Mouse (Mus musculus) forebrain, embryonic 12.5 days (tissue): ENCODE measurements around the gene Cacna1b. TPM values are rescaled to one million over a fixed set of nuclear protein-coding genes. Genes with fewer than 3 reads are reported as not detected.

Experiments used
- ATAC-seq: fragments of 200-750 bp; cut with Nextera tagmentation; 2 replicates; pipeline ENCODE4 v1.8.0; 2017; ENCODE audit warnings: moderate TSS enrichment; ENCODE audit not compliant: low FRiP score
- H3K27ac ChIP-seq: fragments of 300-500 bp; sonication (generic); 2 replicates; pipeline ENCODE4 v1.5.1; 2016; ENCODE audit warnings: mild to moderate bottlenecking
- H3K27me3 ChIP-seq: fragments of 300-500 bp; sonication (generic); 2 replicates; pipeline ENCODE4 v1.6.1; 2016; ENCODE audit warnings: mild to moderate bottlenecking
- H3K36me3 ChIP-seq: fragments of 300-500 bp; sonication (generic); replicated peaks from 2 replicates; pipeline ENCODE4 v1.6.1; 2016; ENCODE audit warnings: mild to moderate bottlenecking
- H3K4me1 ChIP-seq: fragments of 300-500 bp; sonication (generic); 2 replicates; pipeline ENCODE4 v1.6.1; 2016
- H3K4me2 ChIP-seq: fragments of 300-500 bp; sonication (generic); 2 replicates; pipeline ENCODE4 v1.6.1; 2016; ENCODE audit warnings: mild to moderate bottlenecking, moderate library complexity
- H3K4me3 ChIP-seq: fragments of 300-500 bp; sonication (generic); replicated peaks from 2 replicates; pipeline ENCODE4 v1.5.1; 2016; ENCODE audit warnings: mild to moderate bottlenecking
- H3K9ac ChIP-seq: fragments of 300-500 bp; sonication (generic); 2 replicates; pipeline ENCODE4 v1.6.1; 2016; ENCODE audit warnings: mild to moderate bottlenecking
- H3K9me3 ChIP-seq: fragments of 300-500 bp; sonication (generic); 2 replicates; pipeline ENCODE4 v1.6.1; 2016
- WGBS: fragments of 180-500 bp; shearing (Covaris S2); methylation state at CpG from one replicate; pipeline ENCODE4 v1.1.7; 2016; 5-methylcytosine and 5-hydroxymethylcytosine counted together
- polyA plus RNA-seq: library from polyadenylated mRNA; unstranded; fragments of >200 nt; fragmentation: Nextera tagmentation; extraction: Ambion mirVana; gene quantifications from 2 replicates; pipeline ENCODE4 v1.2.1, GENCODE M21; 2016

The Cacna1b gene
- polyA plus RNA-seq, 1 experiment from 2014 or later: 5.8 TPM

DNA sequence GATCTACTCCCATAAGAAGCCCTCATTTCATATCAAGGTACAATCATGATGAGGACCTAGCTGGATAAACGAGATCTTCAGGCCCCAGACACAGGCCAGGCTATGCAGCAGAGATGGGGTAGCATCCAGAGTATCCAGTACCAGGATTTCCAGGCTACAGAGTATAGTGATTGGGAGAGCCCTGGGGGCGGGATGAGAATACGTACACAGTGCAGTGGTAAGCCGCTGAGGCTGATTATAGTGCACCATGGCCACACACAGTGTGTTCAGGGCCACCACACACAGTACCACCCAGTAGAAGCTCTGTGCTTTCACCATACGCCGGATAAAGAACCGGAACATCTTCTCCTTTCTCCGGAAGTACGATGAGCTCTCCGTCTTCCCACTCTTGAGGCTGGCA is 57.0 kb downstream of the Cacna1b start:
- 80% methylated on average over 10 of the region's 10 CpGs for WGBS
- Histone ChIP-seq H3K27ac (no peak overlapping the region), H3K4me1 (no peaks in the 10 kb centered on the region)

DNA sequence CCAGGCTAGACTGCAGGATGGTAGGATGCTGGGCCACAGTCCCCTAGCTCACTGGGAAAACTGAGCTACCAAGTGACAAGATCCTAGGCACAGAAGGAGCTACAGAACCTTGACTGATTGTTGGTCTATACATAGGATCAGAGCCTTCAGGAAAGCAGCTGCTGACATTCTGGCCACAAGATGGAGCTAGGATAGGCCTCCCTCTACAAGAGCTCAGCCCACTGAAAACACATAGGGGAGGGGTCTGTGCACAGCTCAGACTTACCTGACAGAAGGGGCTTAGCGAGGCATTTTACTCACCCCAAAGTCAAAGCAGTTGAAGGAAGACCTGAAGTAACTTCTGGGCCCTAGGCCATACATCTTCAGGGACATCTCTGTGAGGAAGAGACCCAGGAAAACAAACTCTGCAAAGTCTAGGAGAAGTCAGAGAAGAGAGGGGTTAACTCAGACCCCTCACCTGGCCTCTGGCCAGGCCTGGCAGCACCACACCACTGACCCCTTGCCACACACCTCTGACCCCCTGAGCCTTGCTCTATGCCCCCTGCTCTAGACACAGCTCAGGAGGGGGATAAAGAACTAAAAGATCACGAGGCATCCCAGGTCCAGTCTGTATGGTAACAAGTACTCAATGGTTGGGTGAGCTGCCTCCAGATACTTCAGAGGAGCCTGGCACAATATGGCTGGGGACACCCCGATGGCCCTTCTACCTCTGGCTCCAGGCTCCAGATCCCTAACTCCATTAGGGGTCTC is 60.6 kb downstream of the Cacna1b start:
- H3K27ac ChIP-seq: no peak overlapping the region
- no peaks in the 10 kb centered on the region for H3K9me3 ChIP-seq
- no peak for ATAC-seq
- WGBS: 70% methylated on average over 3 of the region's 3 CpGs
- no peaks in the 10 kb centered on the region for H3K27me3 ChIP-seq
- no peak overlapping the region for H3K4me2 ChIP-seq
- no peak overlapping the region for H3K9ac ChIP-seq
- no peak overlapping the region for H3K4me3 ChIP-seq
- H3K36me3 ChIP-seq: peaks cover 9% of the 10 kb centered on the region
- H3K4me1 ChIP-seq: no peaks in the 10 kb centered on the region

More for the DNA sequence above, 57.0 kb downstream of the Cacna1b start:
- H3K9me3 ChIP-seq: no peaks in the 10 kb centered on the region
- no peak overlapping the region for H3K9ac ChIP-seq
- ATAC-seq: no peak
- no peak overlapping the region for H3K4me3 ChIP-seq
- H3K27me3 ChIP-seq: no peaks in the 10 kb centered on the region
- H3K4me2 ChIP-seq: no peak overlapping the region
- peaks cover 4% of the 10 kb centered on the region for H3K36me3 ChIP-seq

DNA sequence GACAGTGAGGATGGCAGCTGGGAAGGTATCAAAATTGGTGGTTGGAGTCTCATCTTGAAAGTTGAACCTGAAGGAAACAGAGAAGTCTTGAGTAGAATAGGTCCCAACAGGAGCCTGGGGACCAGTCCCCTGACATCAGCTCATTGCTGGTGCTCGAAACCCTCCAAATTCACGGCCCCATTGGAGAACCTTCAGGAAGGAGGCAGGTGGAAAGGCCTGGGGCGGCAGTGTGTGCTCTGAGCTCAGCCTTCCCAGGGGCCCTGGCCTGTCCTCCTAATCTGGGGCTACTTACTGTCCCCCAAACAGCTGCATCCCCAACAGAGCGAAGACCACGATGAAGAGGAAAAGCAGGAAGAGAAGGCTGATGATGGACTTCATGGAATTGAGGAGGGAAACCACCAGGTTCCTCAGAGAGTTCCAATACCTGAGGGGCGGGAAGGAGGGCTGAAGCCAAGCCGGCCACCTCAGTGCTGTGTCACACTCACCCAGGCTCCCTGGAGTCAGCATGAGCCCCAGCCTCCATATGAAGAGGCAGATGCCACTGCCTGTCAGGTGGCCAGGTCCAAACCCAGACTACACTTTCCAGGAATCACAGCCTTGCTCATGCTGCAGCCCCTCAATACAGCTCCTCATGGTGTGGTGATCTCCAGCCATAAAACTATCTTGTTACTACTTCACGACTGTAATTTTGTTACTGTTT is 65.5 kb downstream of the Cacna1b start:
- Histone ChIP-seq H3K4me1 (no peaks in the 10 kb centered on the region), H3K36me3 (0 out of 2 replicates have a peak, but pooled peaks cover 5% of the 10 kb centered on the region), H3K4me2 (no peak overlapping the region), H3K9ac (no peak overlapping the region), H3K27me3 (no peaks in the 10 kb centered on the region), H3K27ac (no peak overlapping the region), H3K4me3 (no peak overlapping the region), H3K9me3 (no peaks in the 10 kb centered on the region)
- 92% methylated on average over 8 of the region's 8 CpGs for WGBS
- ATAC-seq: no peak

DNA sequence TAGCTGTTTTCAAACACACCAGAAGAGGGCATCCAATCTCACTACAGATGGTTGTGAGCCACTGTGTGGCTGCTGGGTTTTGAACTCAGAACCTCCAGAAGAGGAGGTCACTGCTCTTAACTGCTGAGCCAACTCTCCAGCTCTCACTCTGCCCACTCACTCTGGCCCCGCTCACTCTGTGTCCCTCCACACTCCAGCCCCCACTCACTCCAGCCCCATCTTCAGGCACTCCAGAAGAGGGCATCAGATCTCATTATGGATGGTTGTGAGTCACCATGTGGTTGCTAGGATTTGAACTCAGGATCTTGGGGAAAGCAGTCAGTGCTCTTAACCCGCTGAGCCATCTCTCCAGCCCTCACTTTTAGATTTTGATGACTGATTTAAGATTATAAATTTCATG is 70.6 kb downstream of the Cacna1b start:
- Histone ChIP-seq H3K4me2 (no peak overlapping the region), H3K4me1 (no peaks in the 10 kb centered on the region), H3K4me3 (no peak overlapping the region), H3K9ac (no peak overlapping the region), H3K27me3 (no peaks in the 10 kb centered on the region), H3K27ac (no peak overlapping the region), H3K9me3 (no peaks in the 10 kb centered on the region), H3K36me3 (no peaks in the 10 kb centered on the region)
- ATAC-seq: no peak
- 97% methylated on average over 2 of the region's 2 CpGs for WGBS

DNA sequence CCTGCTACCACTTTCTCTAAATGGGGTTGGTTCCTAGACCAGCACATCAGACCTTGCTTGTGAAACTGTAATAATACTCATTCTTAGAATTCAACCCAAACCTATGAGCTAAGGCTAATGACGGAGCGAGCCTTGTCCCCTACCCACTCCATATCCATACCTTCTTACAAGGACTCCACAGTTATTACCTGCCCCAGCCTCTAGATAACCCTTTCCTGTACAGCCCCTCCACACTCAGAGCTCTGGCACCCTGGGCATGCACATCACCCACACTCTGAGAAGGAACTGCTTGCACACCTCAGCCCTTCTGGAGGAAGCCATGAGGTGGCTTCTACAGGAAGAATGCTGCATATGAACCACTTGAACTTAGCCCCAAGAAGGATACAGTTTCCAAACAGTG is 72.6 kb downstream of the Cacna1b start:
- Histone ChIP-seq H3K4me2 (no peak overlapping the region), H3K27me3 (no peaks in the 10 kb centered on the region), H3K9me3 (no peaks in the 10 kb centered on the region), H3K36me3 (no peaks in the 10 kb centered on the region), H3K27ac (no peak overlapping the region), H3K4me3 (no peak overlapping the region), H3K9ac (no peak overlapping the region), H3K4me1 (no peaks in the 10 kb centered on the region)
- WGBS: 91% methylated on average over 2 of the region's 2 CpGs
- no peak for ATAC-seq

DNA sequence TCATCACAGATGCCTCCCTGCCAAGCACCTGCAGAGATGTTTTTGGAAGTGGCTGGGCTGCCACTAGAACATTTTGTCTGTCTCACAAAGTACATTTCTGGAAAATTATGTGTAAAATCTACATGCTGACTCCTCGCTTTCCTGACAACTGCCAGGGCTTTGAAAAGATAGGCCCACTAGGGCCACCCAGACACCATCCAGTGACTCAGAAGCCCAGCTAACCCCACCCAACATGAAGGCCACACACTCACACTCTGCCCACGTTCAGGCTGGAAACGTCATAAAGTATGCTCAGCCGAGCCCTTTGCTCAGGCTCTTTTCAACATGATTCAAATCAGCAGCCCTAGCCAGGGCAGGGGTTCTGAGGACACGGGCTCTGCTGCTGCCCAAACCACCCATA is 77.6 kb downstream of the Cacna1b start:
- Histone ChIP-seq H3K9me3 (no peaks in the 10 kb centered on the region), H3K36me3 (no peaks in the 10 kb centered on the region), H3K4me3 (no peak overlapping the region), H3K27me3 (no peaks in the 10 kb centered on the region; the same call in 1 of the 2 replicates), H3K9ac (no peak overlapping the region), H3K27ac (no peak overlapping the region), H3K4me2 (no peak overlapping the region), H3K4me1 (no peaks in the 10 kb centered on the region; the same call in 1 of the 2 replicates)
- ATAC-seq: no peak
- WGBS: 85% methylated on average over 5 of the region's 5 CpGs

DNA sequence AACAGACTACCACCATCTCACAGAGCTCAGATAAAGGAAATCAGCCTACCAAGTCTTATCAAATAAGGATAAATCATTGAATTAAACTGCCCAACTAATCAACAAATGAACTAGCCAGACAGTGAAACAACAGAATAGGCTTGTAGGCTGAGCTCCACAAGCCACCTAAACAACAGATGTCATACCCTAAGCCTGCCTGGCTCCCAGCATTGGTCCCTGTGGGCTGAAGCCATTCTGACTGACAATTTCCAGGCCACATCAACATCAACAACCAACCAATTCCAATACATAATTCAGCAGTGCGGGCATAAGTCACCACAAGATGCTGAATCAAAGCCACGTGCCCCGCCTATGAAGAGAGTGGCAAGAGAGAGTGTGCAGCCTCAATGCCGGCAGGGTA is 78.2 kb downstream of the Cacna1b start:
- Histone ChIP-seq H3K9ac (no peak overlapping the region), H3K9me3 (no peaks in the 10 kb centered on the region), H3K4me3 (no peak overlapping the region), H3K27ac (no peak overlapping the region), H3K36me3 (no peaks in the 10 kb centered on the region), H3K4me1 (no peaks in the 10 kb centered on the region; the same call in 1 of the 2 replicates), H3K4me2 (no peak overlapping the region), H3K27me3 (peaks cover 4% of the 10 kb centered on the region; the same call in 1 of the 2 replicates)
- WGBS: 93% methylated on average over 4 of the region's 4 CpGs
- no peak for ATAC-seq

DNA sequence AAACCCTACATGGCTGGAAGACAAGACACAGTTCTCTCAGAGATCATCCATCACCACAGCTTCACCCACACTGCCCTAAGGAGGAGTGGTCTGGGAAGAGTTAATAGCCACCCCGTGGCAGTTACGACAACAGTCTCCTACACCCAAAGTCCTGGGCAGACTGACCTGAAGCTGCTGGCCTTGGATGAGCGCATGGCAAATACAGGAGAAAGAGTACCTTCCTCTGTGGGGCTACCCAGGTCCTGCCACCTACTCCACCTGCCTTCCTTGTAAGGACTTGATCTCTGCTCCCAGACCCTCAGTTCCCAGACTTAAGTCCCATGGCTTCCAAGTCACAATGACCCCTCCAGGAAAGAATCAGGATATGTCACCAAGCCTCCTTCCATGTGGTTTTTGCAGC is 79.7 kb downstream of the Cacna1b start:
- Histone ChIP-seq H3K4me1 (peaks cover 4% of the 10 kb centered on the region), H3K4me3 (no peak overlapping the region), H3K36me3 (peaks cover 8% of the 10 kb centered on the region; the same call in 1 of the 2 replicates), H3K9ac (no peak overlapping the region), H3K27me3 (peaks cover 17% of the 10 kb centered on the region; the same call in 1 of the 2 replicates), H3K9me3 (no peaks in the 10 kb centered on the region), H3K27ac (no peak overlapping the region), H3K4me2 (no peak overlapping the region)
- WGBS: 93% methylated on average over 3 of the region's 3 CpGs
- ATAC-seq: no peak

DNA sequence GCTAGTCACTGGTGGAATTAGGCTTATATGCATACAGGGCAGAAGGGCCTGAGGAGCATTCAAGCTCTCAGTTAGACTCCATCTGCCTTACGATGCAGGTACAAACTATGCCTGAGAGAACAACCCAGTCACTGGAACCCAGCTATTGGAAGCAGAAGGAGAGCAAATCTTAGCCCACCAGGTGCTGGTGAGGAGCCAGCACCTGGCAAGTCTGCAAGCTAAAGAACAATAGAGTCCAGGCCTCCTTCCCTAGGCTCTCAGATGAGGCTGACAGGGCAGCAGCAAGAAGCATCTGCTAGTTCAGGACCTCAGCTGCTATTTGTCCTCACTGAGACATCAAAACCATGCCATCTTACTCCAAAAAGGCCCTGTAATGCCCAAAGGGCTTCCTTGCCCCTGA is 82.2 kb downstream of the Cacna1b start:
- Histone ChIP-seq H3K4me1 (peaks cover 4% of the 10 kb centered on the region), H3K36me3 (peaks cover 8% of the 10 kb centered on the region; the same call in 1 of the 2 replicates), H3K9me3 (no peaks in the 10 kb centered on the region), H3K27me3 (peaks cover 24% of the 10 kb centered on the region; the same call in 1 of the 2 replicates), H3K27ac (no peak overlapping the region), H3K4me2 (no peak overlapping the region), H3K4me3 (no peak overlapping the region), H3K9ac (no peak overlapping the region)
- ATAC-seq: no peak
- WGBS: 100% methylated on average over 1 of the region's 1 CpGs

DNA sequence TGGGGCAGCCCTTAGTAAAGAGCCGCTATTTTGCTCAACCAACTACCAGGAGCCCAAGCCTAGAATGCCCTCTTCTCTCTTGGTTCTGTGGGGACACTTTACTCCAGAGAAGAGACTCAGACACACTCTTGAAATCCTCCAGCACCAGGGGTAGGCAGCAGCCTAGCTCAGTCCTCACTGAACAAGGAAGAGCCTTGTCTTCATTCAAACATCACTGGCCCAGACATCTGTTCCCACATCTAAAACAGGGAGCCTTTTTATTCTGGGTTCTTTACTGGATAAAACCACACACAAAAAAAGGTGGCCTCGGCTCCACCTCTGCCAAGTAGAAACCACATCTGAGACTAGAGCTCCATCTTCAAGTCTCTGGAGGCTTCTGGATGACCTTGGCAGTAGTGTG is 82.8 kb downstream of the Cacna1b start:
- Histone ChIP-seq H3K27me3 (peaks cover 24% of the 10 kb centered on the region; the same call in 1 of the 2 replicates), H3K9me3 (no peaks in the 10 kb centered on the region), H3K4me3 (no peak overlapping the region), H3K36me3 (peaks cover 8% of the 10 kb centered on the region; the same call in 1 of the 2 replicates), H3K4me1 (peaks cover 4% of the 10 kb centered on the region), H3K27ac (no peak overlapping the region), H3K9ac (no peak overlapping the region), H3K4me2 (no peak overlapping the region)
- 87% methylated on average over 2 of the region's 2 CpGs for WGBS
- ATAC-seq: no peak

DNA sequence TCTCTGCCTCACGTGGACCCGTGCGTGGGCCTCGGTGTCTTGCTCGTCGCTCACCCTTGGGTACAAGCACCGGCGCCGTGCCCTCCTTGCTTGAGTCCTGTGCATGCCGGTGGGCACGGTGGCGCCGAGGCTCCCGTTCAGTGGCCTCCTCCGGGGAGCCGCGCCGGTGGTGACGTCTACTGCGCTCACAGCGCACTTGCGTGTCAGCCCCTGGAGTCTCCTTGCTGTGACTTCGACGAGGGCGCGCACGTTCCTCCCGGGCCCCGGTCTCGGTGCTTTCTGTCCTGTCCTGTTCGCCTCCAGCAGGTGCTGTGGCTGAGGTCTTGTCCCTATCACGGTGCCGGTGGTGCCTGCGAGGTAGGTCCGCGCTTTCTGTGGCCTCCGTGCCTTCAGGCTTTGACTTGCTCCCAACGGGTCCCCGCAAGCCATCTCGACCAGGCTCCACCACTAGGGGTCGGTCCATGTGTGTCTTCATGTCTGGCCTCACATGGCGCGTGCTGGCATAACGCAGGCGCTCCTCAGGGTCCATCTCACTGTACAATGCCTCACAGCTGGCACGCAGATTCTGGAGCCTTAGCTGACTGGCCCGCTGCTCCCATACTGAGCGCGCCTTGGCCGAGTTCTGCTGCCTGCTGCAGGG is 83.8 kb downstream of the Cacna1b start:
- peak; percentile 72; the same call in 1 of the 2 replicates for ATAC-seq
- Histone ChIP-seq H3K9ac (no peak overlapping the region), H3K27me3 (peaks cover 24% of the 10 kb centered on the region; the same call in 1 of the 2 replicates), H3K9me3 (no peaks in the 10 kb centered on the region), H3K4me3 (peak overlapping the region; percentile 21), H3K27ac (no peak overlapping the region), H3K4me2 (peak overlapping the region; percentile 53), H3K4me1 (peaks cover 4% of the 10 kb centered on the region), H3K36me3 (peaks cover 8% of the 10 kb centered on the region; the same call in 1 of the 2 replicates)
- 30% methylated on average over 50 of the region's 50 CpGs for WGBS

DNA sequence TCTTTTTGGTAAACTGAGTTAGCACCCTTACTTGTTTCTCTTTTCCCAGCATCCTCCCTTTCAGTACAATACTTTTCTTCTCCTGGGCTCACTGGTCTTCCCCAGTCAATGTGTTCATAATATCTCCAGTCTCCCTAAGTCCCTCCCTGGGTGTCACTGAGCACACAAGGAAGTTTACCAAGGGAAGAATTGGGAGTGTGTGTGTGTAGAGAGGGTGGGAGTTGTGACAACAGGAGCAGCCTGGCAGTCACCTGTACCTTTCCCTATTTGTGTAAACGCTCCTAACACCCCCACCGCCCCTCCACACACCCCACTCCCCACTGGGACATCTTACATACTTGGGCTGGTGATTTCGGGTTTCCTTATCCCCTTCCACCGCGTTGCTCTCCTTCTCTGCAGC is 84.4 kb downstream of the Cacna1b start:
- H3K9ac ChIP-seq: no peak overlapping the region
- 0 out of 2 replicates have a peak, but pooled peaks have one; percentile 8 for ATAC-seq
- no peak overlapping the region for H3K27ac ChIP-seq
- H3K4me2 ChIP-seq: peak overlapping the region; percentile 53; the same call in 1 of the 2 replicates
- H3K4me1 ChIP-seq: peaks cover 4% of the 10 kb centered on the region
- WGBS: 75% methylated on average over 5 of the region's 5 CpGs
- H3K4me3 ChIP-seq: no peak overlapping the region
- H3K27me3 ChIP-seq: peaks cover 24% of the 10 kb centered on the region; the same call in 1 of the 2 replicates
- no peaks in the 10 kb centered on the region for H3K9me3 ChIP-seq
- H3K36me3 ChIP-seq: peaks cover 8% of the 10 kb centered on the region; the same call in 1 of the 2 replicates
